Mouse (Mus musculus) neural tube, embryonic 13.5 days (tissue): ENCODE measurements around the gene Nfkb1. TPM values are rescaled to one million over a fixed set of nuclear protein-coding genes. Genes with fewer than 3 reads are reported as not detected.

Source experiments
- ATAC-seq: fragments of 200-750 bp; cut with Nextera tagmentation; 2 replicates; pipeline ENCODE4 v1.8.0; 2017; ENCODE audit warnings: low read depth, mild to moderate bottlenecking, moderate TSS enrichment, moderate library complexity
- H3K27ac ChIP-seq: fragments of 300-500 bp; sonication (generic); replicated peaks from 2 replicates; pipeline ENCODE4 v1.5.1; 2015; ENCODE audit warnings: moderate library complexity, mild to moderate bottlenecking, inconsistent platforms
- H3K27me3 ChIP-seq: fragments of 300-500 bp; sonication (generic); 2 replicates; pipeline ENCODE4 v1.6.1; 2015; ENCODE audit warnings: mild to moderate bottlenecking, inconsistent platforms
- H3K36me3 ChIP-seq: fragments of 300-500 bp; sonication (generic); 2 replicates; pipeline ENCODE4 v1.6.1; 2015; ENCODE audit warnings: mild to moderate bottlenecking, inconsistent platforms
- H3K4me1 ChIP-seq: fragments of 300-500 bp; sonication (generic); replicated peaks from 2 replicates; pipeline ENCODE4 v1.6.1; 2015; ENCODE audit warnings: inconsistent platforms
- H3K4me2 ChIP-seq: fragments of 300-500 bp; sonication (generic); 2 replicates; pipeline ENCODE4 v1.6.1; 2015; ENCODE audit warnings: inconsistent platforms, mild to moderate bottlenecking, moderate library complexity
- H3K4me3 ChIP-seq: fragments of 300-500 bp; sonication (generic); 2 replicates; pipeline ENCODE4 v1.5.1; 2015; ENCODE audit warnings: mild to moderate bottlenecking, inconsistent platforms
- H3K9ac ChIP-seq: fragments of 300-500 bp; sonication (generic); 2 replicates; pipeline ENCODE4 v1.6.1; 2015; ENCODE audit warnings: moderate library complexity, mild to moderate bottlenecking, inconsistent platforms
- H3K9me3 ChIP-seq: fragments of 300-500 bp; sonication (generic); 2 replicates; pipeline ENCODE4 v1.6.1; 2016; ENCODE audit warnings: inconsistent platforms
- WGBS: fragments of 180-500 bp; shearing (Covaris S2); methylation state at CpG from one replicate; pipeline ENCODE4 v1.1.7; 2015; 5-methylcytosine and 5-hydroxymethylcytosine counted together
- polyA plus RNA-seq: library from polyadenylated mRNA; unstranded; fragments of >200 nt; fragmentation: Nextera tagmentation; extraction: Ambion mirVana; gene quantifications from 2 replicates; pipeline ENCODE4 v1.2.1, GENCODE M21; 2015

Nfkb1 gene
- polyA plus RNA-seq, 1 experiment from 2014 or later: 7.8 TPM

DNA sequence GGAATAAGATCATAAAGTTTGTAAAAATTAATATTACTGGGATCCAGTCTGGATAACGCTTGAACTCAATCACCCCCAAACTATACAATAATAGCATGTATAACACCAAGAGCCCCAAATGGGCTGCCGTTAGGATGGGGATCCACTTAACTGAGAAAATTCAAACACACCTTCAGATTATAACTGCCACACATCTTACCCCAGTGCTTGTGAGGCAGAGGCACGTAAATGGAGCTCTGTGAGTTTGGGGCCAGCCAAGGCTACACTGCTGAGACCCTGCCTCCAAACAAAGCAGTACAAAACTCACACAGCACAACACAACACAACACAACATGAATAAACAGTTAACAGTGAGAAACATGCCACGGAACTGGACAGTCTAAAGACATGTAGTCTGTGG lies 35.2 kb downstream of the Nfkb1 start:
- H3K36me3 ChIP-seq: peaks cover 22% of the 10 kb centered on the region
- no peak overlapping the region for H3K4me3 ChIP-seq
- H3K27ac ChIP-seq: no peak overlapping the region
- no peak overlapping the region for H3K4me2 ChIP-seq
- no peaks in the 10 kb centered on the region for H3K9me3 ChIP-seq
- H3K27me3 ChIP-seq: no peaks in the 10 kb centered on the region
- ATAC-seq: no peak
- WGBS: 90% methylated on average over 4 of the region's 4 CpGs
- no peak overlapping the region for H3K9ac ChIP-seq
- peaks cover 2% of the 10 kb centered on the region; the same call in 1 of the 2 replicates for H3K4me1 ChIP-seq

DNA sequence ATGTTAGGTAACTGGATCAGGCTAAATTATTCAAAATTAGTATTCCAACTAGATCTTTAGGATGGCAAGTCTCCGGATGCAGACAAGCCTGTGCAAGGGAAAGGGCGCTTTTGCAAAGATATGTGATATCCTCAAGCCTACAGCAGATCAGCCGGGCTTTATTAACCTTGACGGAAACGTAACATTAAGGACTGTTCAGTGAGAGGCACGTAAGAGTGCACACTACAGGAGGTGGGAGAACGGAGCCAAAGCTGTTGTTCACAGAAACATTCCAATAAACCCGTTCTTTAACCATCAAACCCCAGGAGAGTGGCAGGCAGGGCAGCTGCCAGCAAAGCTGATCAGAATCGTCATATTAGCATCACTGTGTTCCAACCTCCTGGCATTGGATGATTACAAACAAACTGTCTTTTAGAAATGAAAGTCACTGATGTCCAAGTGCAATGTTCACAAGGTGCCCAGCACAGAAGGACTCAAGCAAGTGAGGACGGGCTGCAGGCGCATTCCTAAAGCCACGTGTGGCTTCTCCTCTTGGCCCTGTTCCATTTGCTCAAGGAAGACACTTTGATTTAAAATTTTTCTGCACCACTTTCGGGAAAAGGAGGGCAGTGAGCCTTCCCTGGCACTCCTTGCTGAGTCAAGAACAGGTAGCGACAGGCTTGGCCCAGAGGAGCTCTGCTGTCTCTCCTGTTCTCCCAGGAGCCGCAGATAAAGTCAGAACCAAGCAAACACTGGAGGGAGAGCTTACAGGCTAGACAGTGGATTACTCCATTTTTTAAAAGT lies 40.4 kb downstream of the Nfkb1 start:
- ATAC-seq: no peak
- H3K27ac ChIP-seq: no peak overlapping the region
- H3K4me3 ChIP-seq: no peak overlapping the region
- H3K4me1 ChIP-seq: peaks cover 10% of the 10 kb centered on the region; the same call in 1 of the 2 replicates
- peaks cover 19% of the 10 kb centered on the region; the same call in 1 of the 2 replicates for H3K36me3 ChIP-seq
- H3K4me2 ChIP-seq: no peak overlapping the region
- no peak overlapping the region for H3K9ac ChIP-seq
- no peaks in the 10 kb centered on the region for H3K9me3 ChIP-seq
- H3K27me3 ChIP-seq: no peaks in the 10 kb centered on the region
- 79% methylated on average over 15 of the region's 15 CpGs for WGBS

- ATAC-seq: no peak
- no peaks in the 10 kb centered on the region for H3K9me3 ChIP-seq
- no peak overlapping the region for H3K4me2 ChIP-seq
- WGBS: 72% methylated on average over 10 of the region's 10 CpGs
- peaks cover 10% of the 10 kb centered on the region; the same call in 1 of the 2 replicates for H3K4me1 ChIP-seq
- H3K27me3 ChIP-seq: no peaks in the 10 kb centered on the region
- H3K36me3 ChIP-seq: peaks cover 22% of the 10 kb centered on the region; the same call in 1 of the 2 replicates
- no peak overlapping the region for H3K9ac ChIP-seq
- no peak overlapping the region for H3K27ac ChIP-seq
- no peak overlapping the region for H3K4me3 ChIP-seq
Observed at GRCm38 (mm10) chr3:135649809-135650208, 41.5 kb downstream of the Nfkb1 start.

DNA sequence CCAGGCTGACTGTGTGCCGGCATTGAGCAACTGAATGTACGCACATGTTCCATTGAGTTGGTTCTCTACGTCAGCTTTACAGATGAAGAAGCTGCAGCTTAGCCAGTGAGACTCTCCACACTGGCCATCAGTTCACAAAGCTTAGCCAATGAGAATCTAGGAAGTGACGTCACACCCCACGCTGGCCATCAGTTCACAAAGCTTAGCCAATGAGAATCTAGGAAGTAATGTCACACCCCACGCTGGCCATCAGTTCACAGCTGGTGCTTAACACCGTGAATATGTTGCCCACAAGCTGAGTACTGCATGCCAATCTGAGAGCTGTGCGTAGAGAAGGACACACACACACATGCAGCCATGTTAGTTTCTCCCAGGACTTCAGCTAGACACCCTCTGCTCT lies 42.8 kb downstream of the Nfkb1 start:
- H3K36me3 ChIP-seq: peaks cover 18% of the 10 kb centered on the region; the same call in 1 of the 2 replicates
- WGBS: 91% methylated on average over 8 of the region's 8 CpGs

DNA sequence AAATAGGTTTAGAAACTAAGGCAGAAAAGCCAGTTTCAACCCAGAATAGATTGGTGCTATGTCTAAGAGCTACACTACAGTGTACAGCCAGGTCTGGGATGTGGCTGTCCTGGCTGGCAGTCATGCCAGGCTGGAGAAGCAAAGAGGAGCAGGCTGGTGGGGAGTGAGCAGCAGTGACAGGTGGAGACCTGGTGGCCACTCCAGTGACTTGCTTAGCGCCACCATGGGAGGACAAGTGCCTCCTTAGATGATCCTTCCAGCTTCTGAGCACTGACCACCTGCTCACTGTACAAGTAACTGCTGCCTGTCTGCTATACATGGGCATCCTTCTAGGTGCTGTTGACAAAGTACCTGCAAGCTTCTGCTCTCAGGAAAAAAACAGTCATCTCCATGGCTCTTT lies 44.7 kb downstream of the Nfkb1 start:
- no peak overlapping the region for H3K4me3 ChIP-seq
- 0 out of 2 replicates have a peak, but pooled peaks cover 17% of the 10 kb centered on the region for H3K36me3 ChIP-seq
- H3K9ac ChIP-seq: no peak overlapping the region
- WGBS: 95% methylated on average over 1 of the region's 1 CpGs
- H3K4me1 ChIP-seq: peaks cover 10% of the 10 kb centered on the region; the same call in 1 of the 2 replicates
- H3K4me2 ChIP-seq: no peak overlapping the region
- no peak overlapping the region for H3K27ac ChIP-seq
- no peaks in the 10 kb centered on the region for H3K27me3 ChIP-seq
- ATAC-seq: no peak
- H3K9me3 ChIP-seq: no peaks in the 10 kb centered on the region

More for the DNA sequence above, 42.8 kb downstream of the Nfkb1 start:
- no peak overlapping the region for H3K4me2 ChIP-seq
- H3K9me3 ChIP-seq: no peaks in the 10 kb centered on the region
- H3K27me3 ChIP-seq: no peaks in the 10 kb centered on the region
- no peak overlapping the region for H3K9ac ChIP-seq
- peaks cover 10% of the 10 kb centered on the region; the same call in 1 of the 2 replicates for H3K4me1 ChIP-seq
- no peak overlapping the region for H3K4me3 ChIP-seq
- ATAC-seq: no peak
- H3K27ac ChIP-seq: no peak overlapping the region

- H3K27ac ChIP-seq: no peak overlapping the region
- no peaks in the 10 kb centered on the region for H3K4me1 ChIP-seq
- H3K9me3 ChIP-seq: no peaks in the 10 kb centered on the region
- H3K36me3 ChIP-seq: peaks cover 28% of the 10 kb centered on the region
- 94% methylated on average over 3 of the region's 3 CpGs for WGBS
- no peak overlapping the region for H3K9ac ChIP-seq
- H3K4me2 ChIP-seq: no peak overlapping the region
- ATAC-seq: no peak
- no peak overlapping the region for H3K4me3 ChIP-seq
- H3K27me3 ChIP-seq: no peaks in the 10 kb centered on the region
Observed at GRCm38 (mm10) chr3:135644971-135645370, 46.4 kb downstream of the Nfkb1 start.

- H3K4me1 ChIP-seq: no peaks in the 10 kb centered on the region
- H3K36me3 ChIP-seq: peaks cover 26% of the 10 kb centered on the region
- H3K27me3 ChIP-seq: no peaks in the 10 kb centered on the region
- no peak overlapping the region for H3K4me2 ChIP-seq
- H3K27ac ChIP-seq: no peak overlapping the region
- no peak overlapping the region for H3K4me3 ChIP-seq
- WGBS: 96% methylated on average over 4 of the region's 4 CpGs
- H3K9me3 ChIP-seq: no peaks in the 10 kb centered on the region
- H3K9ac ChIP-seq: no peak overlapping the region
- ATAC-seq: no peak
Observed at GRCm38 (mm10) chr3:135641623-135641915, 49.8 kb downstream of the Nfkb1 start.

DNA sequence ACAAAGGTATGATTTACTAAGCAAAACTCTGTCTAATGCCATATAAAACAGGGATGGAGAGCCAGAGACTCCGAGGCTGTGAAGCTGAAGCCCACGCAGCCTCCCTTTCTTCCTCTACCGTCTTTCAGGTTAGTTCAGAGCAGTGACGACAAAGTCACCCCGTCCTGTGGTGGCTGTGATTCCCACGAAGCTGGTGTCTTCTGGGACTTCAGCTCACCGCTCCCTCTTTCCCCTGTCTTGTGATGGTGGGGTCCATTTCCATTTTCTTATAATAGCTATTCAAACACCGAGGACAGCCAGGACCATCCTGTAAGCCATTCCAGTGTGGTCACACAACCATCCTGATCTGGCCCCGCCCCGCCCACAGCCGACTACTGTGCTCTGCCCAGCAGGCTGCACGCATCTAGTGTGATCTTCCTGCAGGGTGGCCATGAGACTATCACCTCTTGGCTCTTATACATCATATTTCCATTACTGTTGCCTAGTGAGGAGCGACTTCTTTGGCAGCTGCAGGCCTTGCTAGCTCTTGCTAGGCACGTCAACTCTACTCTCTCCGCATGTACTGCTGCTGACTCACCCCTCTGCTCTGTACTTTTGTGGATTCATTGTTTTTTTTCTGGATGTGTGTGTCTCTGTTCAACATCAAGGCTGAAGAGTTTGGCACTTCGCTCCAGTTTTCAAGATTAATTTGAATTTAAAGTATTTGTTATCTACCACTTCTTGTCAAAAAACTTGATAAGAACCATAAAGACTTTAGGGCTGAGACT lies 50.3 kb downstream of the Nfkb1 start:
- Histone ChIP-seq H3K4me1 (no peaks in the 10 kb centered on the region), H3K9me3 (no peaks in the 10 kb centered on the region), H3K9ac (no peak overlapping the region), H3K4me3 (no peak overlapping the region), H3K27ac (no peak overlapping the region), H3K27me3 (no peaks in the 10 kb centered on the region), H3K36me3 (peaks cover 26% of the 10 kb centered on the region), H3K4me2 (no peak overlapping the region)
- ATAC-seq: no peak
- WGBS: 92% methylated on average over 16 of the region's 16 CpGs

GRCm38 (mm10) chr3:135640203-135640602 lies 51.1 kb downstream of the Nfkb1 start:
- WGBS: 97% methylated on average over 5 of the region's 5 CpGs
- Histone ChIP-seq H3K27me3 (no peaks in the 10 kb centered on the region), H3K27ac (no peak overlapping the region), H3K4me3 (no peak overlapping the region), H3K9ac (no peak overlapping the region), H3K36me3 (peaks cover 21% of the 10 kb centered on the region), H3K4me1 (no peaks in the 10 kb centered on the region), H3K9me3 (no peaks in the 10 kb centered on the region), H3K4me2 (no peak overlapping the region)
- no peak for ATAC-seq

- no peak overlapping the region for H3K4me3 ChIP-seq
- no peak overlapping the region for H3K4me2 ChIP-seq
- H3K36me3 ChIP-seq: peaks cover 17% of the 10 kb centered on the region
- 87% methylated on average over 5 of the region's 5 CpGs for WGBS
- H3K4me1 ChIP-seq: no peaks in the 10 kb centered on the region
- no peak for ATAC-seq
- H3K27ac ChIP-seq: no peak overlapping the region
- no peaks in the 10 kb centered on the region for H3K27me3 ChIP-seq
- no peak overlapping the region for H3K9ac ChIP-seq
- H3K9me3 ChIP-seq: no peaks in the 10 kb centered on the region
Observed at GRCm38 (mm10) chr3:135637592-135637991, 53.8 kb downstream of the Nfkb1 start.

DNA sequence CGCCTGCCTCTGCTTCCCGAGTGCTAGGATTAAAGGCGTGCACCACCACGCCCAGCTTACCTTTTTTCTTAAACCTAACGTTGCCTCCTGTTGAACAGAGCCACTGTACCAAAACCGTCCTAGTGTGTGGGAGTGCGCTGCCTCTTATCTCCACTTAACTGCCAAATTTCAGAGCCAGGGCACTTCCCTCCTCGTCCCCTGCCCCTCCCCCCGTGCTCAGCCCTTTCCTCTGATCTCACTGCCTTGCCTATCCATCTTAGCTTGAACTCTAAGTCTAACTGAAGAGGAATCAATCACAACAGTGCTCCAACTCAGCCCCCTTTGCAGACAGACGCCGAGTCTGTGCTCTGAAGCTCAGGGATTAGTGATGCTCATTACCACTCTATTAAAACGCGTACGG lies 54.9 kb downstream of the Nfkb1 start:
- Histone ChIP-seq H3K36me3 (peaks cover 12% of the 10 kb centered on the region), H3K4me3 (no peak overlapping the region), H3K27ac (no peak overlapping the region), H3K9ac (no peak overlapping the region), H3K4me2 (no peak overlapping the region), H3K4me1 (no peaks in the 10 kb centered on the region), H3K27me3 (no peaks in the 10 kb centered on the region), H3K9me3 (no peaks in the 10 kb centered on the region)
- 55% methylated on average over 14 of the region's 14 CpGs for WGBS
- ATAC-seq: no peak

DNA sequence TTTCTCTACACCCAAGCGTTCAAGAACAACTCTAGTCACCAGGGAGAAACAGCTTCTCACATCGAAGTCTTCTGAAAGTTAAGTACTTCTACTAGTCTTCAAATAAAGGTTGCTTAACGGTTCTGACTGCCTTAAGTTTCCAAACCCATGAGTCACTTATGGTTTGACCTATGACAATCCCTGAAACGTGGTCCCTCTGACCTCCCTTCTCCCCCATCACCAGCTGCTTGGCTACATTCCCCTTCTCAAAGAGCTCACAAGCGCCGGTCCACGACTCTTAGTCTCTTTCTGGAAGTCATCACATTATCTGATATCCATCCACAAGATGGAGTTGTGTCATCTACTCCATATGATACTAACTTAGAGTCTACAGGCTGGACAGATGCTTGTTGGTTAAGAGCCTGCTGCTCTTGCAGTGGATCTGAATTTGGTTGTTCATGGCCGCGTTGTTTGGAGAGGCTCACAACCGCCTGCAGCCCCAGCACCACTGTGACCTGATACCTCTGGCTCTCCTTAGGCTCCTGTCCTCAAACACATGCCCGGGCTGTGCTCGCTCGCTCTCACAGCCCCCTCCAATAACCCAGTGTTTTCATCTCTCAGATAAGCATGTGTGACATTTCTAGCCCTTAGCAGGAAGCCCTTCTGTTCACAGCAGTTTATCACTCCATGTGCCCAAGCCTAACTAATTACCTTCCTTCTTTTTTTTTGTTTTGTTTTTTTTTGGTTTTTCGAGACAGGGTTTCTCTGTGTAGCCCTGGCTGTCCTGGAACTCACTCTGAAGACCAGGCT lies 55.5 kb downstream of the Nfkb1 start:
- H3K27me3 ChIP-seq: no peaks in the 10 kb centered on the region
- no peak overlapping the region for H3K4me3 ChIP-seq
- H3K9ac ChIP-seq: no peak overlapping the region
- H3K27ac ChIP-seq: no peak overlapping the region
- peaks cover 6% of the 10 kb centered on the region for H3K36me3 ChIP-seq
- H3K4me2 ChIP-seq: no peak overlapping the region
- no peaks in the 10 kb centered on the region for H3K9me3 ChIP-seq
- H3K4me1 ChIP-seq: no peaks in the 10 kb centered on the region
- WGBS: 88% methylated on average over 14 of the region's 14 CpGs
- no peak for ATAC-seq
